In genomic region chr19:45240026-45240425, GRCm38 (mm10) we compare ENCODE assay signal across 28 mouse cellular contexts. TPM values are rescaled to one million over a fixed set of nuclear protein-coding genes. Genes with fewer than 3 reads are reported as not detected.
"Had no signal": no experiment of that assay in that cellular context is flagged by ENCODE, and none has a peak within 500 bp of the region (broad histone marks: within the 10 kb centered on the region; RNA-seq: fewer than 3 reads in every experiment).

No protein-coding gene starts in this region.

- H3K4me2 ChIP-seq: limb, embryonic 12.5 days; limb, embryonic 15.5 days; liver, embryonic 11.5 days; liver, embryonic 15.5 days; lung, embryonic 15.5 days; midbrain, embryonic 13.5 days had no signal

- H3K4me3 ChIP-seq: limb, embryonic 12.5 days; limb, embryonic 15.5 days; liver, embryonic 15.5 days; lung, embryonic 15.5 days; megakaryocyte, embryonic 14.5 days; midbrain, embryonic 10.5 days; midbrain, embryonic 13.5 days; myocyte; neural tube, embryonic 12.5 days had no signal

- H3K9me3 ChIP-seq: limb, embryonic 12.5 days; limb, embryonic 15.5 days; liver, embryonic 15.5 days; lung, embryonic 15.5 days; megakaryocyte, embryonic 14.5 days; midbrain, embryonic 10.5 days; midbrain, embryonic 13.5 days; neural tube, embryonic 12.5 days had no signal

- H3K36me3 ChIP-seq: limb, embryonic 12.5 days; limb, embryonic 15.5 days; liver, embryonic 15.5 days; lung, embryonic 15.5 days; midbrain, embryonic 10.5 days; midbrain, embryonic 13.5 days; neural tube, embryonic 12.5 days had no signal

- DNase-seq: kidney, adult 11 months; kidney, adult 9 months; kidney, postnatal 25 days; left cerebral cortex, postnatal 4 days; lung, adult 18-20 months; lung, postnatal 10 days; lung, postnatal 36 days; thymus, adult 2 months; thymus, postnatal 14 days; thymus, postnatal 4 days had no signal

- ATAC-seq: midbrain, embryonic 13.5 days; midbrain, embryonic 16.5 days had no signal

- H3K9ac ChIP-seq: limb, embryonic 12.5 days; limb, embryonic 15.5 days; liver, embryonic 15.5 days; lung, embryonic 15.5 days; midbrain, embryonic 13.5 days; neural tube, embryonic 12.5 days had no signal

- H3K27ac ChIP-seq: kidney, postnatal 0 days; limb, embryonic 12.5 days; limb, embryonic 15.5 days; liver, embryonic 15.5 days; lung, embryonic 15.5 days; midbrain, embryonic 10.5 days; midbrain, embryonic 13.5 days; neural tube, embryonic 12.5 days; stomach, postnatal 0 days had no signal

RNA-seq across cellular contexts. Expression of gene Lbx1, which starts 4.4 kb away (rescaled TPM):
- total RNA-seq: layer of hippocampus, postnatal 14 days; left cerebral cortex, adult 8-10 months; left cerebral cortex, postnatal 4 days; monocyte, adult 5-6 weeks; neutrophil, adult 5-6 weeks had no signal
- polyA plus RNA-seq: liver, embryonic 15.5 days; lung, embryonic 15.5 days; stomach, embryonic 14.5 days; stomach, postnatal 0 days; thymus, adult 2 months had no signal
